Mouse (Mus musculus): ENCODE data around the gene Slc10a7.

DNA sequence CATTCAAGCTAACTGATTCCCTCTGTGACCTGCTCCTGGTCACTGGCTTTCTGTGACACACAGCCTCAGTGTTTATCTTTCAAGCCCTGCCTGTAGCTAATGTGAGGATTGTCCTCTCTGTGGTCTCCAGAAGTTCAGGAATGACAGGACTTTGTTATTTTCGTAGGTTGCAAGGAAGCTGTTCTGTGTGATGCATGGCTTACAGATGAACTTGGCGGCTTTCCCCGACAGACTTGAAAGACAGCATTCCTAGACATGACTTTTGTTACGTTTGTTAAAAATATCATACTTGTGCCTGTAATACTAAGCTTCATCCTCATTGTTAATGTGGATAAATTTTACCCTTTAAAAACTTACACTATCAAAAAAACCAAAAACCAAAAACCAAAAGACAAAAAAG, 138.7 kb downstream of the Slc10a7 start:
- no peak for TF ChIP-seq CTCF (IDR thresholded peaks at IDR 0.05; ENCODE audit: insufficient read depth, low read depth, low read length)
- TF ChIP-seq POLR2A (IDR thresholded peaks at IDR 0.05; ENCODE audit: insufficient read depth, low read depth, low read length), result no peak

Data from olfactory bulb, adult 2 months (tissue).